Comparison of ENCODE assay signal across 8 mouse cellular contexts in genomic region chr9:21852128-21853091, GRCm38 (mm10). TPM values are rescaled to one million over a fixed set of nuclear protein-coding genes. Genes with fewer than 3 reads are reported as not detected.
DNase-seq lines count a peak whose midpoint lies in the region; ATAC-seq and TF ChIP-seq lines count a peak whose summit lies in the region.

TSS of gene Dock6 (minus strand) at chr9:21852635.

- H3K79me2 ChIP-seq in C2C12 (ENCODE audit: control insufficient read depth, insufficient read depth) = no peaks in the 10 kb centered on the region
- no peaks in the 10 kb centered on the region for H3K79me2 ChIP-seq in liver, adult 2 months (ENCODE audit: control insufficient read depth, insufficient read depth, low read length)

- peak within 1 kb of the TSS; percentile 40 for H3K4me3 ChIP-seq in C2C12 (ENCODE audit: insufficient read depth, poor library complexity, severe bottlenecking)
- peak within 1 kb of the TSS; percentile 70 for H3K4me3 ChIP-seq in erythroblast, embryonic 14.5 days (replicated peaks)
- peak within 1 kb of the TSS; percentile 81 for H3K4me3 ChIP-seq in heart, embryonic 12.5 days
- peak within 1 kb of the TSS; percentile 72 for H3K4me3 ChIP-seq in kidney, postnatal 0 days (replicated peaks; ENCODE audit: low read depth, low read length)
- peak within 1 kb of the TSS; percentile 74 for H3K4me3 ChIP-seq in liver, adult 2 months (ENCODE audit: insufficient read depth, low read depth, low read length)

- peaks cover 5% of the 10 kb centered on the region; the same call in 1 of the 2 replicates for H3K9me3 ChIP-seq in erythroblast, embryonic 14.5 days (ENCODE audit: control insufficient read depth, low read length)
- no peaks in the 10 kb centered on the region for H3K9me3 ChIP-seq in heart, embryonic 12.5 days (replicated peaks)
- no peaks in the 10 kb centered on the region for H3K9me3 ChIP-seq in kidney, postnatal 0 days (replicated peaks; ENCODE audit: low read length)

- no peaks in the 10 kb centered on the region for H3K27me3 ChIP-seq in C2C12 (ENCODE audit: control insufficient read depth, insufficient read depth, insufficient read length)
- H3K27me3 ChIP-seq in erythroblast, embryonic 14.5 days (ENCODE audit: control insufficient read depth) = 0 out of 2 replicates have a peak, but pooled peaks cover 2% of the 10 kb centered on the region
- no peaks in the 10 kb centered on the region for H3K27me3 ChIP-seq in heart, embryonic 12.5 days (replicated peaks)
- H3K27me3 ChIP-seq in kidney, postnatal 0 days (ENCODE audit: insufficient read depth, low read length) = no peaks in the 10 kb centered on the region
- no peaks in the 10 kb centered on the region for H3K27me3 ChIP-seq in liver, adult 2 months (ENCODE audit: control insufficient read depth, insufficient read depth, low read length)

- TF ChIP-seq CTCF in C2C12 (IDR thresholded peaks at IDR 0.05; ENCODE audit: control insufficient read depth, insufficient read depth, insufficient read length) = no peak
- TF ChIP-seq CTCF in brain, embryonic 14.5 days (IDR thresholded peaks at IDR 0.05; ENCODE audit: borderline replicate concordance, extremely low read depth, insufficient read depth, insufficient read length) = no peak
- TF ChIP-seq CTCF in kidney, postnatal 0 days (IDR thresholded peaks at IDR 0.05; ENCODE audit: low read depth) = no peak
- no peak for TF ChIP-seq CTCF in liver, adult 2 months (IDR thresholded peaks at IDR 0.05; ENCODE audit: low read depth, low read length)

- peak within 1 kb of the TSS; percentile 93 for H3K9ac ChIP-seq in heart, embryonic 12.5 days
- H3K9ac ChIP-seq in kidney, postnatal 0 days (ENCODE audit: low read depth, low read length) = peak within 1 kb of the TSS; percentile 82
- peak within 1 kb of the TSS; percentile 77 for H3K9ac ChIP-seq in liver, adult 2 months (ENCODE audit: low read depth, low read length)

- ATAC-seq in heart, embryonic 12.5 days (ENCODE audit: insufficient number of reproducible peaks, low FRiP score) = peak; percentile 93
- peak; percentile 95 for ATAC-seq in kidney, postnatal 0 days (replicated peaks; ENCODE audit: low FRiP score, low read depth)
- peak; percentile 77 for ATAC-seq in monocyte, adult 5-6 weeks (replicated peaks; ENCODE audit: insufficient number of reproducible peaks, low FRiP score, low TSS enrichment, poor library complexity, severe bottlenecking)

- peak within 1 kb of the TSS; percentile 79 for H3K27ac ChIP-seq in heart, embryonic 12.5 days (ENCODE audit: poor library complexity, severe bottlenecking)
- H3K27ac ChIP-seq in kidney, postnatal 0 days = peak within 1 kb of the TSS; percentile 78
- H3K27ac ChIP-seq in liver, adult 2 months (replicated peaks; ENCODE audit: insufficient read depth, low read depth, low read length) = peak within 1 kb of the TSS; percentile 42

- peak; percentile 69 for TF ChIP-seq POLR2A in brain, embryonic 14.5 days (IDR thresholded peaks at IDR 0.05; ENCODE audit: borderline replicate concordance, extremely low read depth, insufficient read depth, insufficient read length, poor library complexity, severe bottlenecking)
- TF ChIP-seq POLR2A in liver, adult 2 months (IDR thresholded peaks at IDR 0.05; ENCODE audit: extremely low read depth, insufficient read depth, low read length) = 0 out of 2 replicates have a peak, but pooled peaks have one; percentile 35

- H3ac ChIP-seq in C2C12 (ENCODE audit: control insufficient read depth, insufficient read length, low read depth) = peak within 1 kb of the TSS; percentile 77

- peaks cover 18% of the 10 kb centered on the region for H3K4me1 ChIP-seq in erythroblast, embryonic 14.5 days (ENCODE audit: control insufficient read depth)
- H3K4me1 ChIP-seq in heart, embryonic 12.5 days (replicated peaks) = peaks cover 22% of the 10 kb centered on the region
- H3K4me1 ChIP-seq in kidney, postnatal 0 days (replicated peaks; ENCODE audit: insufficient read depth, low read length) = peaks cover 23% of the 10 kb centered on the region; the same call in 1 of the 2 replicates
- H3K4me1 ChIP-seq in liver, adult 2 months (ENCODE audit: control insufficient read depth, insufficient read depth, low read length) = peaks cover 6% of the 10 kb centered on the region

- H3K79me3 ChIP-seq in C2C12 (ENCODE audit: low read depth) = no peaks in the 10 kb centered on the region

- WGBS in heart, embryonic 12.5 days = 1% methylated on average over 67 of the region's 68 CpGs
- under 1% methylated on average over 61 of the region's 68 CpGs for WGBS in kidney, postnatal 0 days
- 5% methylated on average over 68 of the region's 68 CpGs for WGBS in liver, adult 2 months

- no peaks in the 10 kb centered on the region for H3K36me3 ChIP-seq in C2C12 (ENCODE audit: control insufficient read depth, insufficient read depth)
- no peaks in the 10 kb centered on the region for H3K36me3 ChIP-seq in erythroblast, embryonic 14.5 days (ENCODE audit: control insufficient read depth)
- no peaks in the 10 kb centered on the region for H3K36me3 ChIP-seq in heart, embryonic 12.5 days
- H3K36me3 ChIP-seq in kidney, postnatal 0 days (ENCODE audit: insufficient read depth, low read length) = no peaks in the 10 kb centered on the region
- H3K36me3 ChIP-seq in liver, adult 2 months (ENCODE audit: control insufficient read depth, insufficient read depth, low read length) = no peaks in the 10 kb centered on the region

- peak; percentile 81 for DNase-seq in brain, embryonic 14.5 days (ENCODE audit: low read depth)
- DNase-seq in kidney, postnatal 0 days (ENCODE audit: low spot score) = peak; percentile 96
- no peak for DNase-seq in liver, adult 2 months (ENCODE audit: extremely low read depth, low read depth, low spot score)
- DNase-seq in spleen, postnatal 36 days (ENCODE audit: low spot score in 2 of 2) = peak; percentile 73

- peak within 1 kb of the TSS; percentile 81 for H3K4me2 ChIP-seq in heart, embryonic 12.5 days
- H3K4me2 ChIP-seq in kidney, postnatal 0 days (ENCODE audit: low read length) = peak within 1 kb of the TSS; percentile 68

TF ChIP-seq in C2C12, 6 proteins besides CTCF, POLR2A, EP300 and RAD21:
- no peak for TF ChIP-seq FOSL1 (IDR thresholded peaks at IDR 0.05; ENCODE audit: insufficient read depth, low read length, poor library complexity, severe bottlenecking)
- TF ChIP-seq USF1 (IDR thresholded peaks at IDR 0.05; ENCODE audit: low read depth) = no peak
- TF ChIP-seq MYOG (IDR thresholded peaks at IDR 0.05; ENCODE audit: control insufficient read depth, extremely low read depth, insufficient read length) = no peak
- TF ChIP-seq MAX (IDR thresholded peaks at IDR 0.05) = no peak
- TF ChIP-seq MYOD1 (IDR thresholded peaks at IDR 0.05; ENCODE audit: control insufficient read depth, insufficient read length, low read depth) = no peak
- no peak for TF ChIP-seq CEBPB (IDR thresholded peaks at IDR 0.05; ENCODE audit: low read depth)

RNA-seq across cellular contexts. Expression of gene Dock6, which starts in this region (rescaled TPM):
- polyA plus RNA-seq in C2C12 (2012; fragmentation: generic; extraction: Trizol) = 12.1 TPM
- 53.6 and 59.4 TPM in 2 replicates for polyA plus RNA-seq in brain, embryonic 14.5 days (2012; rRNA removed)
- 0.06 and 0.08 TPM in 2 replicates for polyA plus RNA-seq in erythroblast, embryonic 14.5 days (2012)
- polyA plus RNA-seq in heart, embryonic 12.5 days (2016; fragmentation: Nextera tagmentation; extraction: Ambion mirVana) = 52.3 and 59.0 TPM in 2 replicates
- 28.3 and 28.7 TPM in 2 replicates for polyA plus RNA-seq in kidney, postnatal 0 days (2015; fragmentation: Nextera tagmentation; extraction: Ambion mirVana)
- 8.5 and 12.6 TPM in 2 replicates for total RNA-seq in liver, adult 2 months (2014; rRNA removed)
- polyA plus RNA-seq in liver, adult 2 months (2012; rRNA removed) = 23.2 and 33.9 TPM in 2 replicates
- 0.32 to 15.0 TPM (median 6.1 TPM) in 3 replicates for total RNA-seq in monocyte, adult 5-6 weeks (2017)

Comparison
In these comparisons a context has a peak if more than half of its experiments do, and no peak if none do; other contexts are left out.
1. RNA of gene Dock6 (polyA plus RNA-seq): 53.6 to 59.4 TPM in brain, embryonic 14.5 days, 52.3 to 59.0 TPM in heart, embryonic 12.5 days, 23.2 to 33.9 TPM in liver, adult 2 months, 28.3 to 28.7 TPM in kidney, postnatal 0 days and 12.1 TPM in C2C12 (single experiment); 0.06 to 0.08 TPM in erythroblast, embryonic 14.5 days; every median in the first group is over 10 times any median in the second.
2. Peak in every context shown above with its lines, with median percentiles within 50 percentile points of each other: H3K4me3 ChIP-seq, ATAC-seq, H3K27ac ChIP-seq and H3K9ac ChIP-seq.